Mouse (Mus musculus): ENCODE measurements around the gene Ptprb. TPM values are rescaled to one million over a fixed set of nuclear protein-coding genes. Genes with fewer than 3 reads are reported as not detected.

Ptprb gene
- 0.02 TPM in 1 of 2 replicates, not detected in the other for polyA plus RNA-seq (2012)

DNA sequence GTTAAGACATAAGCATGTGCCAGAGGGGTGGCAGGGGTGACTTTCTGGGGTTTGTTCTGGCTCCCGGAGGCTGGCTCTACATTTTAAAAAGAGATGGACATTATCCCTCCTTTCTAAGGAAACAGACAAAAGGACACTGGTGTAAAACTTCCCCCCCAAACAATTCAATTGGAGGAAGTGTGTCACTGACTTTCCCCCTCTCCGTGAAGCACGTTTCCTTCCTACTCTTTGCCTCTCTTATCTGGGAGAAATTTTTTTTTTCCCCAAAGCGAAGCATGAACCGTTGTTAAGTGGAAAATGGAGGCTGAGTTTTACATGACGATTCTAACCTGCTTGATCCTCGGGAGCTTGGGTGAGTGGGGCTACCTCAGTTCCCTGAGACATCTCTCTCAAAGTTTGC, at the start of gene Ptprb:
Ptprb (plus strand) TSS at position 244 of the 400 bp plus-strand sequence.
- H3K4me1 ChIP-seq (ENCODE audit: control insufficient read depth), result no peaks in the 10 kb centered on the region
- no peaks in the 10 kb centered on the region for H3K36me3 ChIP-seq (ENCODE audit: control insufficient read depth)
- H3K27me3 ChIP-seq (ENCODE audit: control insufficient read depth), result no peaks in the 10 kb centered on the region
- H3K9me3 ChIP-seq (ENCODE audit: control insufficient read depth, low read length), result no peaks in the 10 kb centered on the region
- no peak within 1 kb of the TSS for H3K4me3 ChIP-seq (replicated peaks)
- TF ChIP-seq GATA1 (IDR thresholded peaks at IDR 0.05; ENCODE audit: low read length) (no peak), TAL1 (IDR thresholded peaks at IDR 0.05; ENCODE audit: low read length) (no peak)

DNA sequence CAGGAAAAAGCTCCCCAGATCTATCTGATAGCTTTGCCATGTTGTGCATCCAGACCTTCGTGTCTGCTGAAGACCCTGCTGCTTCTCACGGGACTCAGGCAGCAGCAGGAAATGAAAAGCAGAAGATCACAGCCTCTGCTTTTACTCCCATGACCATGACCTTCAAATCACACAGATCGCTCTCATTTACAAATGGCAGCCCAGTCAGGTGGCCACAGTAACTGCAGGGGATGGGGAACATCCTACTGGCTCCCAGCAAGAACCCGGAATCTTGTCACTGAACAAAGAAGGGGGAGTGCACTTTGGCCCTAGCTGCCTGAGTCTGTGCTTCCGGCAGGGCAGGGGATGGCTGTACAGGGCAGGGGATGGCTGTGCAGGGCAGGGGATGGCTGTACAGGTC, 40.0 kb upstream of the Ptprb start:
- TF ChIP-seq GATA1 (IDR thresholded peaks at IDR 0.05; ENCODE audit: low read length) (no peak), TAL1 (IDR thresholded peaks at IDR 0.05; ENCODE audit: low read length) (no peak)
- H3K27me3 ChIP-seq (ENCODE audit: control insufficient read depth), result no peaks in the 10 kb centered on the region
- H3K36me3 ChIP-seq (ENCODE audit: control insufficient read depth), result no peaks in the 10 kb centered on the region
- H3K4me1 ChIP-seq (ENCODE audit: control insufficient read depth), result no peaks in the 10 kb centered on the region
- H3K4me3 ChIP-seq (replicated peaks), result no peak overlapping the region
- H3K9me3 ChIP-seq (ENCODE audit: control insufficient read depth, low read length), result no peaks in the 10 kb centered on the region

DNA sequence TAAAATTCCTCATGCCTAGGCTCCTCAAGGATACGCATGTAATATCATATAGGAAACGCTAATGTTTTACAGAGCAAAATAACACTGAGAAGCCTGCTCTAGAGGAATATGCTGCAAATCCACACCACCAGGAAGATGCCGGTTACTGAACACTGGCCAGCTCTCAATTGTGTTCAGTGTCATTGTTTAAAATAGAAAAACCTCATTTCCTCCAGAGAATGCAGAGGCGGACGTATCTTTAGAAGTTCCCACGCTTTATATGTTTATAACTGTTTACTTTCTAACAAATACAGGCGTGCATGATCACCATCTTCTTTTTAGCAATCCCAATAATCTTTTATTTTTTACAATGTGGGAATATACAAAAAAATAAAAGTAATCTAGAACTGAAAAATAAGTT, 33.1 kb upstream of the Ptprb start:
- no peaks in the 10 kb centered on the region for H3K4me1 ChIP-seq (ENCODE audit: control insufficient read depth)
- no peak for TF ChIP-seq GATA1 (IDR thresholded peaks at IDR 0.05; ENCODE audit: low read length)
- no peak for TF ChIP-seq TAL1 (IDR thresholded peaks at IDR 0.05; ENCODE audit: low read length)
- no peaks in the 10 kb centered on the region for H3K9me3 ChIP-seq (ENCODE audit: control insufficient read depth, low read length)
- H3K36me3 ChIP-seq (ENCODE audit: control insufficient read depth), result no peaks in the 10 kb centered on the region
- no peaks in the 10 kb centered on the region for H3K27me3 ChIP-seq (ENCODE audit: control insufficient read depth)
- H3K4me3 ChIP-seq (replicated peaks), result no peak overlapping the region

DNA sequence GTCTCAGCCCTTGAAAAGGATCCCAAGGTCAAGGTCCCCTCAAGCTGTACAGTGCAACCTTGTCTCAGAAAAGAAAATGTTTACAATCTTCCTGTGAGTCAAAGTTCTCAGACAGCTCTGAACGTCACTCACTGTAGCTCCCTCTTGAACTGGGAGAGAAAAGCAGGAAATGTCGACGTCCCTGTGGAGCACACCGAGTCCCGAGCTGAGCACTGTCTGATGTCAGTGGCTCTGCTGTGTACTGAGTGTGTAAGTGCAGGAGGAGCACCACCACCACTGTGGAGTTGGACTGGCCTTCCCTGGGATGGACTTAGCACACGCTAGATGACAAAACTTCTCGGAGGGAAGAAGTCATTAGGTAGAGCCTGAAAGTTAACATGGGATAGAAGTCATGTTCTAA, 31.9 kb upstream of the Ptprb start:
- Histone ChIP-seq H3K27me3 (ENCODE audit: control insufficient read depth) (no peaks in the 10 kb centered on the region), H3K4me3 (replicated peaks) (no peak overlapping the region), H3K9me3 (ENCODE audit: control insufficient read depth, low read length) (no peaks in the 10 kb centered on the region)

DNA sequence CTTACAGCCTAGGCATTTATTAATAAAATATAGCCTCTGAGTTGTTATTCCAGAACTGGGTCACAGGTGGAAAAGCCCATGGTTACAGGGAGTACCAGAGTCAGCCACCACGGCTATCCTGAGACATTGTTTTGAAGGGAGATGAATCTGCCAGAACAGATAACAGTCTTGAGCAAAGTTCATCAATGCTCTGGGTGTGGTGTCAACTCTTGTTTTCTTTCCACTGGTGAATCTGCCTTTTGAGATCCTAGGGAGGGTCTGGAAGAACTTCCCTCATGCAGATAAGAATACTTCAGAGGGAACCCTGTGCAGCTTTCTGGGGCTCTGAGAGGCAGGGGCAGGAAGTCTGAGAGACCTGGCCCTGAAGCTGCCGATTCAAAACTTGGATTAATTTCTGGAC, 29.7 kb upstream of the Ptprb start:
- no peak for TF ChIP-seq TAL1 (IDR thresholded peaks at IDR 0.05; ENCODE audit: low read length)
- no peak for TF ChIP-seq GATA1 (IDR thresholded peaks at IDR 0.05; ENCODE audit: low read length)
- H3K36me3 ChIP-seq (ENCODE audit: control insufficient read depth), result no peaks in the 10 kb centered on the region
- no peaks in the 10 kb centered on the region for H3K9me3 ChIP-seq (ENCODE audit: control insufficient read depth, low read length)
- H3K4me3 ChIP-seq (replicated peaks), result no peak overlapping the region
- H3K27me3 ChIP-seq (ENCODE audit: control insufficient read depth), result no peaks in the 10 kb centered on the region
- H3K4me1 ChIP-seq (ENCODE audit: control insufficient read depth), result no peaks in the 10 kb centered on the region

More for the DNA sequence above, 31.9 kb upstream of the Ptprb start:
- TF ChIP-seq TAL1 (IDR thresholded peaks at IDR 0.05; ENCODE audit: low read length) (no peak), GATA1 (IDR thresholded peaks at IDR 0.05; ENCODE audit: low read length) (no peak)
- H3K36me3 ChIP-seq (ENCODE audit: control insufficient read depth), result no peaks in the 10 kb centered on the region
- H3K4me1 ChIP-seq (ENCODE audit: control insufficient read depth), result no peaks in the 10 kb centered on the region

DNA sequence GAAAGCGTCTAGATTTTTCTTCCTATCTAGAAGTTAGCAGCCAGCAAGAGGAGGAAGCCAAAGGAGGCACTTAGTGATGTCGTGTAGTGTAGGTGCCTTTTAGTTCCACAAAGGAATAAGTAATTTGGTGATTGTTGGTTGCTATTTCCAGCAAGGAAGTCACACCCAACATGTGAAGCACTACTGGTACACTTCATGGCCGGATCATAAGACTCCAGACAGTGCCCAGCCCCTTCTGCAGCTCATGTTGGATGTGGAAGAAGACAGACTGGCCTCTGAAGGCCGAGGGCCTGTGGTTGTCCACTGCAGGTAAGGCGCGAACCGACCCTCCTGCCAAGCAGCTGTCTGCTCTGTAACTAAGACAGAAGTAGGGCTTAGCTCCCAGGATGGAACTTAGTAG, 22.7 kb upstream of the Ptprb start:
- Histone ChIP-seq H3K9me3 (ENCODE audit: control insufficient read depth, low read length) (no peaks in the 10 kb centered on the region), H3K4me3 (replicated peaks) (no peak overlapping the region), H3K27me3 (ENCODE audit: control insufficient read depth) (no peaks in the 10 kb centered on the region), H3K36me3 (ENCODE audit: control insufficient read depth) (no peaks in the 10 kb centered on the region), H3K4me1 (ENCODE audit: control insufficient read depth) (no peaks in the 10 kb centered on the region)
- no peak for TF ChIP-seq GATA1 (IDR thresholded peaks at IDR 0.05; ENCODE audit: low read length)
- no peak for TF ChIP-seq TAL1 (IDR thresholded peaks at IDR 0.05; ENCODE audit: low read length)

DNA sequence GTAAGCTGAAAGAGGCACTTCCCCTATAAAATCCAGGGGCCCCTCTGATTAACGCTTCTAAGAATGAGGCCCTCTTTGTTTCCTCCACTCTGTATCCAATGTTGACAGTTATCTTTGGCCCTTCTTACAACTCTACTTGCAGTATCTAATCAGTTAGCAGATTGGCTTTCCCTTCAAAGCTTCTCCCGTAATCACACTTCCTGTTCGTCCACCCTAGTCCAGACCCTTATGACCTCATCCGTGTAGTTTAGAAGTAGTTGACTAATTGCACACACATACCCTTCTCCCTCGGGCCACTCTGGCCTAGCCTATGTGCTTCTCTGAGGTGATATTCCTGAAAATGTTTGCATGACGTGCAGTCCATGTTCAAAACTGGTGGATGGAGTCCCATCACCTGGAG, 21.4 kb upstream of the Ptprb start:
- Histone ChIP-seq H3K4me1 (ENCODE audit: control insufficient read depth) (no peaks in the 10 kb centered on the region), H3K27me3 (ENCODE audit: control insufficient read depth) (no peaks in the 10 kb centered on the region), H3K36me3 (ENCODE audit: control insufficient read depth) (no peaks in the 10 kb centered on the region), H3K4me3 (replicated peaks) (no peak overlapping the region), H3K9me3 (ENCODE audit: control insufficient read depth, low read length) (no peaks in the 10 kb centered on the region)
- TF ChIP-seq GATA1 (IDR thresholded peaks at IDR 0.05; ENCODE audit: low read length) (no peak), TAL1 (IDR thresholded peaks at IDR 0.05; ENCODE audit: low read length) (no peak)

DNA sequence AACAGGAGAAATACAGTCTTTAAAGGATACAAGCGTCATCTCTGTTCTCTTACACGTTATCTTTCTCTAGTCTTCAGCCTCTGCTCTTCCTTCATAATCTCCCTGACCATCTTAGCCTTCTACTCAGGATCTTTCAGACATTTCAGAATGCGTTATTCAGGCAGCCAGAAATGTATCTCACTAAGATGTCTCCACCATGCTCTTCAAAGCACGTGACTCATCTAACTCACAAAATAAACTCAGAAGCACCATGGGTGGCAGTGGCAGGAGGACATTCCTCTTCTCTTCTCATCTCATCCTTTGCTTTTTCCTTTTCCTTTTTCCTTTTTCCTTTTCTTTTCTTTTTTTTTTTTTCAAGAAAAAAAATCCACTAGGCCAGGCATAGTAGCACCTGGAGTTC, 16.0 kb upstream of the Ptprb start:
- no peaks in the 10 kb centered on the region for H3K9me3 ChIP-seq (ENCODE audit: control insufficient read depth, low read length)
- no peak for TF ChIP-seq GATA1 (IDR thresholded peaks at IDR 0.05; ENCODE audit: low read length)
- TF ChIP-seq TAL1 (IDR thresholded peaks at IDR 0.05; ENCODE audit: low read length), result no peak
- no peak overlapping the region for H3K4me3 ChIP-seq (replicated peaks)
- H3K4me1 ChIP-seq (ENCODE audit: control insufficient read depth), result no peaks in the 10 kb centered on the region
- H3K36me3 ChIP-seq (ENCODE audit: control insufficient read depth), result no peaks in the 10 kb centered on the region
- H3K27me3 ChIP-seq (ENCODE audit: control insufficient read depth), result no peaks in the 10 kb centered on the region

DNA sequence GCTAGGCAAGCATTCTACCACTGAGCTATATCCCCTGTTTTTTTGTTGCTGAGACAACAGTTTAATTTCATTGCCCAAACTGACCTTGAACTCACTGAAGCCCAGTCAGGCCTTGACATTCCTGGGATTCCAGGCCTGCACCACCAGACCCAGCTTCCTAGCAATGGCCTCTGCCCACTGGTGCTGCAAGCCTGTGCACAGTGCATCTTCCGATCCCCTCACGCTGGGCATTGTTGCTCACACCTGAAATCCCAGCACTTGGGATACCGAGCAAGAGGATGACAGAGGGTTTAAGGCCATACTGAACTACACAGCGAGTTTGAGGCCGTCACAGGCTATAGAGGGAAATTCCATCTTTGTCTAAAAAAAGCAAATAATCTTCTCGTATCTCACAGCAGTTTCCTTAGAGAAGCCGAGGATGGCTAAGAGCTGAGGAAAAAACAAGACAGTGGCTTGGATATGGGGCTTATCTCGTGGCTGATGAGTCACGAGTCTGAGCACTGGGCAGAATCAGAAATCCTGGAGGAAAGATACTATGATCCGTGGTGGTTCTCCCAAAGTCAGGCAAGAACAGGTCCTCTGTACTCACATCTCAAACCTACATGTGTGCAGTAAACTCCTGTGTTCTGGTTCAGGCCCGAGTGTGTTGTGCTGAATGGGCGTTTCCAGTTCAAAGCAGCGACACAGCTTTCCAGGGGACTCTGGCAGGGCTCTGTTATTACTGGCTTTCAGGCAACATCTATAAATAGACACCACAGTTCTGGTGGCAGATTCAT, 14.5 kb upstream of the Ptprb start:
- H3K27me3 ChIP-seq (ENCODE audit: control insufficient read depth), result no peaks in the 10 kb centered on the region
- no peaks in the 10 kb centered on the region for H3K36me3 ChIP-seq (ENCODE audit: control insufficient read depth)
- H3K9me3 ChIP-seq (ENCODE audit: control insufficient read depth, low read length), result no peaks in the 10 kb centered on the region
- H3K4me1 ChIP-seq (ENCODE audit: control insufficient read depth), result no peaks in the 10 kb centered on the region
- TF ChIP-seq TAL1 (IDR thresholded peaks at IDR 0.05; ENCODE audit: low read length), result no peak
- no peak for TF ChIP-seq GATA1 (IDR thresholded peaks at IDR 0.05; ENCODE audit: low read length)
- H3K4me3 ChIP-seq (replicated peaks), result no peak overlapping the region

DNA sequence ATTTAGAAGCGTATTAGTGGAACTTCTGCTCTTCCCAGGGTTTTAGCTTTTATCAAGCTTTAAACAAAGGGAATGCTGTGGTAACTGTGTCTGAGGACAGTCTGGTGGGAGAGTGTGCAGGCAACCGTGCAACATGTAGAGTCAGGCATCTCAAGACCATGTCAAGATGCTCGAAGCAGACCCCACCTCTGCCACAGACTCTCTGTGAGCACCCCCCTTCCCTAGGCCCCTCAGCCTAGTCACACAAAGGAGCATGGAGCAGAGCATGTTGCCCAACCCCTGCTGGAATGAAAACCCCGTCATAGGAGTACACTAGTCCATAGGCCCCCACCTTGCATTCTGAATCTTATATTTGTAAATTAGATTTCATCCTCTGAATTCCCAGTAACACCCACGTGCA, 13.8 kb upstream of the Ptprb start:
- no peak overlapping the region for H3K4me3 ChIP-seq (replicated peaks)
- no peak for TF ChIP-seq TAL1 (IDR thresholded peaks at IDR 0.05; ENCODE audit: low read length)
- no peak for TF ChIP-seq GATA1 (IDR thresholded peaks at IDR 0.05; ENCODE audit: low read length)
- H3K27me3 ChIP-seq (ENCODE audit: control insufficient read depth), result no peaks in the 10 kb centered on the region
- H3K36me3 ChIP-seq (ENCODE audit: control insufficient read depth), result no peaks in the 10 kb centered on the region
- no peaks in the 10 kb centered on the region for H3K9me3 ChIP-seq (ENCODE audit: control insufficient read depth, low read length)
- H3K4me1 ChIP-seq (ENCODE audit: control insufficient read depth), result no peaks in the 10 kb centered on the region
